Mouse (Mus musculus) megakaryocyte, adult 5-6 weeks (primary cell): ENCODE measurements at regions not wholly inside any gene's neighbourhood (a gene's known extent, or its start where the extent isn't known, plus 50 kb on each side); places are given as distances from the start of the nearest gene placed in this dataset.

Source experiments
- ATAC-seq: 2 replicates; pipeline ENCODE4 v1.8.0; 2016; ENCODE audit warnings: mild to moderate bottlenecking, inconsistent platforms; ENCODE audit not compliant: poor library complexity, severe bottlenecking

DNA sequence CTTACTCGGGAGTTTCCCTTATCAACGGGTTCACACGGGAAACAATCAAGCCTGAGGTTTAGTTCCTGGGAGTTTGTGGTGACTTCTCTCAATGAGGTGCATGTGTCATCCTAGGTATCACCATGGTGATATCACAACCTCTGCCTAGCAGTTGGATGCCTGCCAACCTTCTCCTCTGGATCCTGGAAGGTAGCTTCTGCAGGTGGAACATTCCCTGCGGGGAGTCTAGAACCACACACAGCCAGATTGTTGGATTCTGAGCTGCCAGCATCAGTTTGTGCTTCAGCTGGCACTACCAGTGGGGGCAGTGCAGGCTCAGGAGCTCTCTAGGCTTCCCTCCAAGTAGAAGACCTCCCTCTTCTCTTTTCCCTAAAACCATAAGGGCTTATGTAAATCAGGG is 581.8 kb downstream of the Tox3 start:
- ATAC-seq = no peak

DNA sequence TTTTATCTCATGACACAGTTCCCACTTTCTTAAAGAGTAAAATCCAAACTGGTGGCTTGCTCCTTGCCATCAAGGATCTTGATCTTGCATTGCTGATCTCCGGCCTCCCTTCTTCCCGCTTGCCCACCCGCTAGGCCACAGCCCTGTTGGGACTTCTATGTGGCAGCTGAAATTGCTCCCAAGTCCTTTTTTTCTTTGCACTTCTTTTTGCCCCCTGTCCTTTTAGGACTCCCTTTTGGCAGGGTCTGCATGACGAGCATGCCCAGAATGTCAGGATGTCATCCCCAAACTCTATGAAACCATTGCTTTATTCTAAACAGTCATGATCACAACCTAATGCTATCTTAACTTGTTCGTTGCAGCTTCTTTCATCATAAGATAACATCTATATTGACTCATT is 588.6 kb downstream of the Tox3 start:
- no peak for ATAC-seq

DNA sequence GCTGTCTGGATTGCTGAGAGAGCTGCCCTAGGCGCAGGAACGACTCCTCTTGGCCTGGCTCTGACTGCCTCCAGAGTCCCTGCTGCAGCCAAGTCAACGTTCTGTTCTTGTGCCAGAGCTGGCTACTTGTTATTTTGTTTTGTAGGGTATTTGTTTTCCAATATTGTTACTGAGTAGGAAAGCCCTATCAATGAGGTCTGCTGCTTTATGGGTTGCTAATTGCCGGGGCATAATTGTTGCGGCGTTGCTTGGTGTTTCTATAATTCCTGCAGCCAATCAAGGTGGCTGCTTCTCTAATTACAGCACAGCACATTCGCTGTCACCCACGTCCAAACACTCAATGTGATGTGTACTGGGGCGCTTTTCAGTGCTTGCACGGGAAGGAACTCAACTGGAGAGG is 589.4 kb downstream of the Tox3 start:
- ATAC-seq = no peak

DNA sequence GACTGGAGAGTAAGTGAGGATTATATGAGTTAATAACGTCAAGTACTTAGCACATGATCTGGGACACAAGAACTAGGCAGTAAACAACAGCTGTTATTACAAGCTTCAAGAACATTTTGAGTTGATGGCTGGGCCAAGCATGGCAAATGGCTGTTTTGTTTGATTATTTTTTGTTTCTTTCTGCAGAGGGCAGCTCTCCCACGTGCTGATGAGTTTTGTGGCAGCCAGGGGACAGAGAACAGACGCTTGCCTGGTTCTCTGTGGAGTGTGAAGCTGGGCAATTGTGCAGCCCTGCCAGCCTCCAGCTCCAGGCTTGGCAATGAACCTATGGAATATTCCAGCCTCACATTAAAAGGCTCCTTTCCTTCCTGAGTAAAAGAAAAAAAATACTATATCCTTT is 592.2 kb downstream of the Tox3 start:
- ATAC-seq = no peak

DNA sequence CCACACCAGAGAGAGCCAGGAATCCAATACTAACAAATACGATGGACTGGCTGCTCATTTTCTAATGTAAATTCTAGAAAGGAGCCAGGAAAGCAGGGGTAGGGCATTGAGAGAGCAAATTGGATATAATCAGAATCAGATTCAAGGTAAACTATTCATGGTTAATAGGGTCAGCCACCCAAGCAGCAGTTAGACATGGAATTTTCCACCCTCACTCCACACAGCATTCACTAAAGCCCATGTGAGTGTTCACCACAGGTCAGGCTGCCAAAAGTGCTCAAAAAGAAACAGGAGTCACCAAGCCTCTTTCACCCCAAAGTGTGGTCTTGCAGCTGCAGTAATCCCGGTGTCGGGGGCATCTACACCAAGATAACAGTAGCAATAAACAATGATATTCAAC is 596.9 kb downstream of the Tox3 start:
- no peak for ATAC-seq

DNA sequence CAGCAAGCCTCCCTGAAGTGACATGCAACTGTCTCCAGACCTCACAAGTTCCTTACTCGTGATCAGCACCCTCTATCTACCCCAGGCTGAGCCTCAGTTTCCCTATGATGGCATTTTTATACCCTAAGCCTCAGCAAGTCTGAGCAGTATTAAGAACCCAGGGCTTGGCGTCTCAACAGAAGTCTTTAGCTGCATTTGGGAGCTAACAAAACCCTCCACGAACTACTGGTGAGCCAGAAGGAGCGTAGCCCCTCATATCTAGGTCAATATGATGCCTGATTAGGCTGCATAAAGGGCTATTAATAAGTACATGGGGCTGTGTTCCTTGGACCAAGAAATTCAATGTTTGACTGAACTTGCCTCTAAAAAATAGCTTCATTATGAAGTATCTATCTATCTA is 600.4 kb downstream of the Tox3 start:
- no peak for ATAC-seq

DNA sequence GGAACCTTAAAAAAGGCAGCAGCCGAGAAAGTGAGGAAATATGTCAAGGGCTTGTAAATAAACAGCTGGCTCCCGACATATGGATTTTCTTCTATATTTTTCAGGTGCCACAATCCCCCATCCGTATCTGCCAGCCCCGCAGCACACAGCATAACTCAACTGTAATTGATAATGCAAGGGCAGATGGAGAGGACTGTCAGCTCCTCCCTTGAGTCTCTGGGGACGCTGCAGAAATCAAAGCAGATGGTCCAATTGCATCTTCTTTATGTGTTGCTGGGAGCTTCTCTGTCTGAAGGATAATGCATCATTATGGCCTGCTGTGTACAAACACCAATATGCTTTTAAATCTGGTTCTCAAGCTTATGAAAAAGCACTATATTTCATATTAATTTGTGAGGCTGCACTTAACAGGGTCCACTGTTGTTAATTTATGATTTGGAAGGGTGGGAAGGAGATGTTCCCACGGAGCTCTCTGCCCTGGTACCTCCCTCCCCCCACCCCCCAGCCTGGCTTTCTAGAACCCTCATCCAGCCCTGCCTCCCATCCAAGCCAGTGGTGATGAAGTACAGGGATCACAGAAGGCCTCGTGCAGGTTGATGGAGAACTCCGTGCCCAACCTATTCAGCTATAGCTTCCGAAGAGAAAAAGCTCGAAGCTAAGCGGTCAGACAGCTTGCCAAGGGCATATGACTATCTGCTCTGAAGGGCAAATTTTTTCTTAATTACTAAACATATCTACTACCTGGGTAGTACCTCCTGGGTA is 603.7 kb downstream of the Tox3 start:
- no peak for ATAC-seq

DNA sequence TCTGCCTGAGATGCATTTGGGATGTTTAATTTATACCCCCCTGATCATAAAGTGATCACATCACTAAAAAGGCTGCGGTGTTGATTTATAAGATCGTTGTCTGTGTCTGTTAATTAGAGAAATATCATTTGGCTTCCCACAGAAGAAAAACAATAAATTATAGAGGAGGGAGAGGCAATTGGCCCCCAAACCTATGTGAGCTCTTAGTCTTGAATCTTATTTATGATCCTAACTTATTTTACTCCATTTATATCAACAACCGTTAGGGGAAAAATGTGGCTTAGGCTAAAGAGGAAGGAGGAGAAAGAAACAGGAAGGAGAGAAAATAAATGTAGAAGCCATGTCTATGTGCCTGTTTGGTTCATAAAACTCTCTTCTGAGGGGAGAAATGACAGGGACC is 609.5 kb downstream of the Tox3 start:
- no peak for ATAC-seq

DNA sequence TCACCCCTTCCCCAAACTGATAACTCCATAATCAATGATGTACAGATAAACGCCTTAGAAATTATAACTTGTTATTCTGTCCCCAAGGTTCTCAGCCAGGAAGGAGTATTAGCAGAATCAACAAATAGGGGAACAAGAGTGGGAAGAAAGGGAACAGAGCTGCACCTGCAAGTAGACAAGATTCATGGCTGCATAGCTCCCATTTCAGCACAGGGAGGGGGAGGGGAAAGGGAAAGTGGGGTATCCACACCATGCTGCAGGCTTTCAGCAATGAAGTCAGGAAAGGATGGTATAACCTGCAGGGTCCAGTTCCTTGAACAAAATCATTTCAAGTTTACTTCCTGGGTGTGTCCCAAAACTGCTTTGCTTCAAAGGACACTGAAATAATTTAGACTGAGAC is 610.5 kb downstream of the Tox3 start:
- no peak for ATAC-seq

DNA sequence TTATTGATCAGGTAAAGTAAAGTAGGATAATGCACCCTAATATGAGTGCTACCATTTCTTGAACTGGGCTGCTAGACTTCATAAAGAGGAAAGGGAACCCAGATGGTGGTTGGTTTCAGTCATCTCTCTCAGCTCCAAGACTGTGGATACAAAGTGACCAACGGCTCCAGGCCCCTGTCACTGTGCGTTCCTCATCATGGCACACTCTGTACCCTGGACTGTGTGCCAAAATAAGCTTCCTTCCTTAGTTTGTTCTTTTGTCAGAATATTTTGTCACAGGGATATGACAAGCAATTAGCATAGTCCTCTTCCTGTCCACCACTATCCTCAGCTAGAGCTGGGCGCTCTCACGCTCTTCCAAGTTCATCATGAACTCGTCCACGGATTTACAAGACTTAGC is 620.9 kb downstream of the Tox3 start:
- ATAC-seq = no peak

DNA sequence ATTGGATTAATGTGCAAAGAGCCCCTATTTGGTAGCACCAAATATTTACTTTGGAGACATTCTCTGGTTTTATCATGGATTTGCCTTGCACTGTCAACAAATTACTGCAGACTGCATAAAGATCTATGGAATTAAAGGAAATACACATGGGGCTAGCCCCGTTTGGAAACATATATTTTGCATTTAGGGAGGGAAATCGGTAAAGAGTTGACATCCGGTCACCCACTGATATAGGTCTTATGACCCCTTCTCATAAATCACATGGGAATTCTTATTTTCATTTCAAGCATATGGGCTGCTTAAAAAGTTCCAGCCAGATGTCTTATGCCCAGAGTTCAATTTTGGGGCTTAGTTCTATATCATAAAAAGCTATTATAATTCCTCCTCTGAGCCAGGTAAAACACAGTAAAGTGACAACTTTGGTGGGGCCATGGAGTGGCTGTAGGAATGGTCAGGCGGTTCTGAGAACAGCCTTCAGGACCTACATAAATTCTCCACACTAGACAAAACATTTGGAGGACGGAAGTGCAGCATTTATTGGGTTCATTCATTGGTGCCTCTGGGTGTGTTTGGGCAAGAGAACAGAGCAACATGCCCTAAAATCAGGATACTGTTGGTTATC is 626.3 kb downstream of the Tox3 start:
- ATAC-seq = no peak

DNA sequence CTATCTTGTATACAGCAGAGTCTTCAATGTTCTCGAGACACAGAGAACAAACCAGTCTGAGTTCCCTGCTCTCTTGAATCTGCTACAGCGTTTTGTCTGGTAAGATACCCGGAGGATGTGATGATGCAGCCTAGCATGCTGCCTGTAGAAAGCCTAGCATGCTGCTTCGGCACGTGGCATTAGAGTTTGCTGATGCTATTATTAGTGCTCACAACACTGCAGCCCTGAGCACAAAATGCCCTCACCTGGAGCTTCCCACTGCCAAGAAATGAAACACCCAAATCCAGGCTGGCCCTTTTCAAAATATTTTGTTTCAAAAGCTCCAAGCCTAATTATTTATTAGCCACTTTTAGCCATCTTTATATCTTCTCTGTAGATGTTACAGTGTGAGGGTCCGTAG is 634.3 kb downstream of the Tox3 start:
- ATAC-seq = no peak

DNA sequence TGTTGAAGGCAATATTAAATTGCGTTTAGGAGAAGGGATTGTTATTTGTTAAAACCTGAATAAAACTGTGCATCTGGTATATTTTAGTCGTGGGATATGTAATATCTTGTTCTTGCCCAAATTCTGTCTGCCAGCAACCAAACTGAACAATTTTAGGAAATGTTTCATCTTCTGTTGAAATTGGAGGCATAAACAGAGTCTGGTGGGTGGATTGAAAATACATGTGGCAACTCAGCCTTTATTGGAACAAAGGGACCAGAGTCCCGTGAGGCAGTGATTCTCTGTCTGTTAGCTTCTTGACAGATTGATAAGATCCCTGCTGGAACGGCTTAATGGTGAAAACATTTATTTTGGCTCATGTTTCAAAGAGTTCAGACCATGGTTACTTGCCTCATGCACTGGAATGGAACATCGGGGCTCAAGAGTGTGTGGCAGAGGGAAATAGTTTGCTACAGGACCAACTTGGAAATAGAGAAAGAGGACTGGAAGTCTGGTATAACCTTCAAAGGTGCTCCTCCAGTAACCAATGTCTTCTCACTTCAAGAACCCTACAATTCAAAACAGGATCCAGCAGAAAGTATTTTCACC is 640.7 kb downstream of the Tox3 start:
- no peak for ATAC-seq

DNA sequence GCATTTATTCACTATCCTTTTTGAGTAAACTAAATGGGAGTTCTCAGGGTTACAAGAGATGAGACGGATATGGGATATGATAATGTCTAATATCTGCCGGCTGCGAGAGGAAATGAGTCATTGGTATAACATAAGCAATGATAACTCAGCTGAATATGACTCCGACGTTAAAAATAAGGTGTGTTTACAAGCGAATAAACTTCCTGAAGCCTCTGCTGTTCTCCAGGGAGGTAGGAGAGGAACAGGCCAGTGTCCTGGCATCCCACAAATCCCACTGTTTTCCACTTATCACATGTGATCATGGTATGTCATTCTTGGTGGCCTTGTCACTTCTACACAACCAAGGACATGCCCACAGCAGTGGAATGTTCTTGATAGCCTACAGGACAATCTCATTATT is 641.7 kb upstream of the Sall1 start:
- no peak for ATAC-seq

DNA sequence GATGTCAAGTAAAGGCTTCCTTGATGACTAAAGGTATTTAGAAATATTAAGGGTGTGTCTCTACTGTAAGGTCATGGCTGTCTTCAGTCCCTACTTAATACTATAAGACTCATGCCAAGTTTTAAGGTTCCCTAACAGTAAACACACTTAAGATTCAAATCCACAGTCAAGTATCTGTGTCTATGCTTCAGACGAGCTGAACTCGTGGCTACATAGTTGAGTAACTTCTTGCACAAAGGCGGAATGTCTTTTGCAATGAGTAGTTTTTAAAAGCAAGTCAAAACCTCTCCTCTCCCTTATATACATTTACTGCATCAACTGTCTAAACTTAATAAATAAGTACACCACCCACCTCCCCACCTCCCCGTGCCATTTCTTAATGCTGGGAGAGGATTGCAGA is 637.0 kb upstream of the Sall1 start:
- peak; percentile 64 for ATAC-seq

DNA sequence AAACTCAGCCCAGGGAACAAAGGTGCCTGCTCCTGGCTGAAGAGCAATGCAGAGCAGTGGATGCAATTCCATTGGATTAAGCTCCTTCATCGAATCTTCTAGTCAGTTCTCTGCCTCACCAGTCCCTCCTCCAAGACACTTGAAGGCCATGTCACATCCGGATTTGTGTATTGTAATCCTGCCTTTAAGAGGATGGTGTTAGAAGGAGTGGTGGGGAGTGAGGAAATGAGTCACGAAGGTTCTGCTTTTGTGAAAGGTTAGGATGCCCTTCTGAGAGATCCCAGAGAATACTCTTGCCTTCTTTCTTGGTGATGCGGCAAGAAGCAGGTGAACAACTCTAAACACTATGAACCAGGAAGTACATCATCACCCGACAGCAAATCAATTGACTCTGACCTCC is 636.4 kb upstream of the Sall1 start:
- peak; percentile 84 for ATAC-seq

DNA sequence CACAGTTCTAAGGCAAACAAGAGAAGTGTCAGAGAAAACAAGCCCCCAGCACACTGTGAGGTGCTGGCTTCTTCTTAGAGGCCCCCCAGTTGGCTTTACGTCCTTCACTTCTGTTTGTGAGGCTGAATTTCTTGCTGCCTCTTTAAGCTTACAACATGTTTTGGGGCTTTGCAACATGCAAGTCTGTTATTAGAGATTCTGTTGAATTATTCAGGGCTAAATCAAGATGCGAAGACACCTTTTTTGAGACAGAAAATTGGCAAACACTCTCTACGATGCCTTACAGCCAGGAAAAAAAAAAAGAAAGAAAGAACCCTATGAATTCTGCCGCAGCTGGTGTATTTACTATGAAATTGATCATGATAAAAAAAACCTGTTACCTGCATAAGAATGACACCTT is 635.6 kb upstream of the Sall1 start:
- no peak for ATAC-seq

DNA sequence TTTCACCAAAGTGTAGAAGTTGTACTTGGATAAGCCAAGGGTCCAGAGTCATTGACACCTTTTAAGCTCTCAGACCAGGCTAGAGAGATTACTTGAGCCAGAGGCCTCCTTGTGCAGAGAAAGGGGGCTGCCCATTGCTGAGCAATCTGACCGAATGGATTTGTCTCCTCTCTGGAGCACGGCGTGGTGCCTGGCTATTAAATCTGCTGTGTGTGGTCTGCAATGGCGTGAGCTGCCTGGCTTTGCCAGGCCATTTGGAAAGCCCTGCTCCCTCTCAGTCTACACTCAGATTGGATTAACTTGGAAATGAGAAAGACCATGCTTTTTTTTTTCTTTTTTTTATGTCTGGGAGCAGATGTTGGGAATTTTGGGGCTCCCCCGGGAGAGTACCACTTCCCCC is 633.3 kb upstream of the Sall1 start:
- no peak for ATAC-seq

DNA sequence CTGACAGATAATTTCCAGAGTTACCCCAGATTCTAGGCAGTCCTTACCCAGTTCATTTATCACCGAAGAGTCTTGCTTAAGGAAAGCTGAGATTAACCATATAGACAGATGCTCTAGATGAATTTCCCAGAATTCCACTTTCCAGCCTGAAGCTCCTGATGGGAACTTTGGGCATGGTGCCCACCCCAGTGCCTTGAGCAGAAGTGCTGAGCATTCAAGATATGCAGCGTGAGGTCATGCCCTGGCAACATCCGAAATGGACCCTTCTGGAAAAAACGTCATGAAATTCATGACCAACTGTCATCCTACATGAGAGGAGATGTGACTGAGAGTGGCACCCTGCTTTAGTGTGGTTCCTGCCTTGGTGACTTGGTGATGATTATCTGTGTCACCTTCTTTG is 629.9 kb upstream of the Sall1 start:
- no peak for ATAC-seq

DNA sequence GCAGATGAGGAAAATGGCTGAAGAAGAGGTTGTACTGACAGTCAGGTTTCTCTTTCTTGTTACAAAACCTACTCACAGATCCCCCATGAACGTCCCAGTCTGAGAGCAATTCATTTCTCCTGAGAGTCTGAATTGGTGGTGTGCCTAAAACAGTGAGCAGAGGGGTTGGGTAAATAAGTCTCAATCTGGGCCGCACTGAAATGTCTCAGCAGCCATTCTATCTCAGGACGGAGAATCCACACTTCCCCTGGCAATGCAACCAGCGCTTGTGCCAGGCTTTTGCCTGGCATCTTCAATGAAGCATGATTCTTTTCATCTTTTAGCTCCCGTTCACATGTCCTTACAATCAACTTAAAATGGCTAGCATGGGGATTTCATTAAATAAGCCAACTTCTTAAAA is 628.7 kb upstream of the Sall1 start:
- ATAC-seq = no peak

DNA sequence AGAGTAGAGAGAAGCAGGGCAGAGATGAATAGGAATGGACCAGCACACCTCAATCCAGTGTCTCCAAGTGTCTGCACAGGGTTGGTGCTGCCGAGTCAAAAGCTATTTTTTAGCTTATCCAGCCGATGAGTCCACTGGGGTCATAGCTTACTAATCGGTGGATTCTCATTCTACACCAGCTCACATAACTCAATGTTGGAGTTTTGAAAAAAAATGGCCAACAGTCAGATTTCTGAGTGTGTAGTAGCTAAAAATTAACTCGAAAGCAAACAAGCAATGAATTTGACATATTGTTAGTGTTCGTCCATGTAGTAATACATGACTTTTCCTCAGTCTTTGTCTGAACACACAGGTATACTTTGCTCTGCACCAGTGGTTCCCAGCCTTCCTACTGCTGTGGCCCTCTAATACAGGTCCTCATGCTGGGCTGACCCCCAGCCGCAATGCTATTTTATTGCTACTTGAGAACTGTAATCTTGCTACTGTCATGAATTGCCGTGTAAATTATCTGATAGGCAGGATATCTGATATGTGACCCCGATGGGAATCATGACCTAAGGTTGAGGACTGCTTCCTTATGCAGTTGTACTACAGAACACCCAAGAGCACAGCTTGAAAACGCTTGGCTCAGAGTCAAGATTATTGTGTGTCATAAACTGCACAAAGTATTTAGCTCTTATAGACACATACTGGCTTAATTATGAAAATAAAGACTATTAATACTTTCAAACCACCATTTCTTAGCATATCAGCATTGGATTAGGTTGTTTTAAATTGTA is 621.1 kb upstream of the Sall1 start:
- ATAC-seq = no peak

DNA sequence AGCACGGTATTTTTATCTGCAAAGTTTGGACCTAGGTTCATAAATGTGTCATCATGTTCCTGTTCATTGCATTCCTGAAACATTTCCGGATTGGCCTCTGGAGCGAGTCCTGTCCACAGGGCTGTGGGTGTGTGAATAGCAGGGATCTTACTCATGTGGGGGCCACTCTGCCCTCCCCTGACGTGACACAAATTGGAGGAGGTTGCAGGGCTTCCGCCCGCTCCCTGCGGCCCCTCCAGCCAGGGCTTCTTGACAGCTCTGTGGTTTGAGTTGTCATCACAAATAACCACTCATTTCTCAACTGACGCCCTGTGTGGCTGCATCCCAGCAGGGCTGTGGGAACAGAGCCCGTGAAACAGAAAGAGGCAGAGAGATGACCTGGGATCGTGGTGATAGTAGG is 619.9 kb upstream of the Sall1 start:
- peak; percentile 95 for ATAC-seq
